Mouse (Mus musculus): ENCODE measurements at regions not wholly inside any gene's neighbourhood (a gene's known extent, or its start where the extent isn't known, plus 50 kb on each side); places are given as distances from the start of the nearest gene placed in this dataset.
A peak's percentile ranks its signal among the peaks of the same experiment; 100 is the strongest.

DNA sequence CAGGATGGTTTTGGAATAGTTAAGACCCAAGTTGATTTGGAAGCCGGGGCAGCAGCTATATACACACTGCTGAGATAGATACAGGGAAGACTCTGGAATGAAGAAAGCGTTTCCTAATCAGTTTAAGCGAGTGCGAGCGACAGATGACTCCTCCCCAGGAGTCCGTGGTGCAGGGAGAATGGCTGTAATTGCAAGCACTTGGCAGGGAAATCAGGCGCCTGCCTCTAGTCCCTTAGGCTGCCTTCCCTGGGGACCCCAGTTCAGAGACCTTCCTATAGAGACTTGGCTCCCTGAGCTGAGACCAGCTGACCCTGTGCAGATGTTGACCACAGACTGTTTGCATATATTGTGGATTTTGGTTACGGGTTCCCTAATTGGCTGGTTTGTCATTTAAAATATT, 228.3 kb upstream of the 4930535I16Rik start:
- no peak for DNase-seq
- 21% methylated on average over 8 of the region's 8 CpGs for WGBS
- no peak for TF ChIP-seq POLR2A (IDR thresholded peaks at IDR 0.05; ENCODE audit: borderline replicate concordance, extremely low read depth, low read depth, low read length)
- no peak for TF ChIP-seq CTCF (IDR thresholded peaks at IDR 0.05; ENCODE audit: insufficient read depth, low read length)
- H3K4me1 ChIP-seq (ENCODE audit: control insufficient read depth, insufficient read depth, low read length): no peaks in the 10 kb centered on the region
- no peak overlapping the region for H3K4me3 ChIP-seq (replicated peaks; ENCODE audit: extremely low read depth, low read depth, low read length)

DNA sequence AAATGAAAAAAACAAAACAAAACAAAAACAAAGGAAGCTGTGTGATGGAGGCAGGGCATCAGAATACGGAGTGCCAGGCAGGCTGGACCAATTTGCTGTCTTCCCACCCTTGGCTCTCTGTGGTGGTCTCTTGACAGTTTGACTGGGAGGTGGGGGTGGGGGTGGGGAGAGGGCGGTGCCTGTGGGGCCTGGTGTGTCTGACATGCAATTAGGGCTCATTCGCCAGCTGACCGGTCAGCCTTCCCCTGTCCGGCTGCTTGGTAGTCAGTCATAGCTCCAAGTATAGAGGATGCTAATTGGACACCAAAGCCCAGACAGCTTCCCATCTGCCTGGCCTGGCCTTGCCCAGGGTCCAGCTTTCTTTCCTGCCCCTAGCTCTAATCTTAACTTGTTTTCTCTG, 225.8 kb upstream of the 4930535I16Rik start:
- no peak overlapping the region for H3K4me3 ChIP-seq (replicated peaks; ENCODE audit: extremely low read depth, low read depth, low read length)
- no peak for DNase-seq
- TF ChIP-seq POLR2A (IDR thresholded peaks at IDR 0.05; ENCODE audit: borderline replicate concordance, extremely low read depth, low read depth, low read length): no peak
- TF ChIP-seq CTCF (IDR thresholded peaks at IDR 0.05; ENCODE audit: insufficient read depth, low read length): no peak
- H3K4me1 ChIP-seq (ENCODE audit: control insufficient read depth, insufficient read depth, low read length): no peaks in the 10 kb centered on the region
- 51% methylated on average over 5 of the region's 5 CpGs for WGBS

DNA sequence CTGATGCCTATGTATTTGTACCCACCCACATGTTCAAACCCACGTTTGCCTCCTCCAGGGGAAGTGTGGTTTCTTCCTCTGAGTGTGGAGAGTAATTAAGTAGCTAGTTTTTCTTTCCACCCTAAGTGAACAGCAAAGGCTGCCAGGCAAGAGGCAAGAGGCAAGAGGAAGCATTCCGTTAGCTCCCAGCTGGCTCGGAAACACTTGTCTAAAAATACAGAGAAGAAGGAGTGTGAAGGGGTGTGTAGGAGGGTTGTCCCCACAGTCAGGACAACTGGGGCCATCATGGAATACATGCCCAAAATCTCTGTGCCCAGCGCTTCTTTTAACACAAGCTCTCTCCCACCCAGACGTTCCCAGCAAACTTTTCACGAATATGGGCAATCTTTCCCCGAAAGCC, 225.4 kb upstream of the 4930535I16Rik start:
- H3K4me1 ChIP-seq (ENCODE audit: control insufficient read depth, insufficient read depth, low read length): no peaks in the 10 kb centered on the region
- H3K4me3 ChIP-seq (replicated peaks; ENCODE audit: extremely low read depth, low read depth, low read length): no peak overlapping the region
- WGBS: 40% methylated on average over 7 of the region's 7 CpGs
- TF ChIP-seq POLR2A (IDR thresholded peaks at IDR 0.05; ENCODE audit: borderline replicate concordance, extremely low read depth, low read depth, low read length) (no peak), CTCF (IDR thresholded peaks at IDR 0.05; ENCODE audit: insufficient read depth, low read length) (no peak)
- no peak for DNase-seq

DNA sequence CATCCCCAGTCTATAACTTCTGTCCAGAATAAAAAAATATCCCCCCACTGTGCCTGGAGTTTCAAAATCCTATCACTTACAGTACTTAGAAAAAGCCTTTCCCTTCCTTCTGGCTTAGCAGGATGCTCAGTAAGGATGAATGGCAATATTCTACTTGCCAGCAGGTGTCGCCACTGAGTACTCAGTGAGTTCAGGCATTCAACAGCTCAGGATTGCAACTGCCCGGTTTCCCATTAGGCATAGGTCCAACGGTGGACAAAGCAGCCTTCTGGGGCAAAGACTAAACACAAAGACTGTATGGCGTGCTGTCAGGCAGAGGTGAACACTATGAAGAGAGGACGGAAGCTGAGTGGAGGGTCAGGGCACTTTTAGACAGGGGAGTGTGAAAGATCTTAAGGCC, 224.3 kb upstream of the 4930535I16Rik start:
- Histone ChIP-seq H3K4me1 (ENCODE audit: control insufficient read depth, insufficient read depth, low read length) (no peaks in the 10 kb centered on the region), H3K4me3 (replicated peaks; ENCODE audit: extremely low read depth, low read depth, low read length) (no peak overlapping the region)
- DNase-seq: peak; percentile 70
- TF ChIP-seq CTCF (IDR thresholded peaks at IDR 0.05; ENCODE audit: insufficient read depth, low read length) (peak; percentile 80), POLR2A (IDR thresholded peaks at IDR 0.05; ENCODE audit: borderline replicate concordance, extremely low read depth, low read depth, low read length) (no peak)
- 5% methylated on average over 5 of the region's 5 CpGs for WGBS

DNA sequence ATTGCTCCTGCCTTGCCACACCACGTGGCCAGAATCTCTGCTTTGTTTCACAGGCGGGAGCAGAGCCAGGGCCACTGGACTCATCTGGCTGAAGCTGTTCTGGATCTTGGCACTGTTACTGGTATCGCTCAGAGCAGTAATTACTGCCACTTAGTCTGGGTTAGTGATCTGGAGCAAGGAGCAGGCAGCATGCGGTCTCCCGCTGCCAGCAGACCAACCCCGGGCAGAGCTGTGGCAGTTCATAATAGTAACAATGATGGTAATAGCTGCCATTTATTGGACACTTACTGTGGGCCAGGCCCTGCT, 217.3 kb upstream of the 4930535I16Rik start:
- no peak for TF ChIP-seq CTCF (IDR thresholded peaks at IDR 0.05; ENCODE audit: insufficient read depth, low read length)
- TF ChIP-seq POLR2A (IDR thresholded peaks at IDR 0.05; ENCODE audit: borderline replicate concordance, extremely low read depth, low read depth, low read length): no peak

DNA sequence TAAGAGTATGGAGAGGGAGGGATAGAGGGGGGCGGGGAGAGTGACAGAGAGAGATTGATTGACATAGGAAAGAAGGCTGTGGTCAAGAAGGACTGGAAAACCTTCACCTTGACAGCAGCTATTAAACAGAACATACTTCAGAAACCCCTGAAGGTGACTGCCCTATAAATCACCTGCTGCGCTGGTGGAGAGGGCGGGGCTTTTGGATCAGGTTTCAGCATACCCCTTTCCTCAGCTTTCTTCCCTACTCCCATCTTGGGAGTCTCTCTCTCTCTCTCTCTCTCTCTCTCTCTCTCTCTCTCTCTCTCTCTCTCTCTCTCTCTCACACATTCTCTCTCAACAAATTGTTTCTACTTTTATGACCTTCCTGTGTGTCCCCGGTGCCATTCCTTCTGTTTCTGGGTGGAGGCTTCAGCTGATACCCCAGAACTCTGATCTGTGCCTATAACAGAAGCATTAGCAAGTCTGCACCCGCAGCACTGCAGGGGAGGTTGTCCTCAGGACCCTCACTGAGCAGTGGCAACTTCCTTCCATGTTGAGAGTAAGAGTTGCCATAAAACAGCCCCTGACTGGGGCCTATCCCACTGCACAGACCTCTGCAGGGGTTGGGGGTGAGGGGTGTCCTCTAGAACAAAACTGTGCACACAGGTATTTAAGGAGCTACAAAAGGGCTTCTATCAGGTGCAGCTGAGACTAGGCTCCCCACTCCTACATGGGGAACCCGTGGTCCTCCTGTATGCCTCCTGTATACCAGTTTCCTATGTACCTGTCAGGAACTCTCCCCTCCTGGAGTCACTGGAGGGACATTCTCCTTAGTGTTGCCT, 216.7 kb upstream of the 4930535I16Rik start:
- no peak for DNase-seq
- Histone ChIP-seq H3K4me1 (ENCODE audit: control insufficient read depth, insufficient read depth, low read length) (no peaks in the 10 kb centered on the region), H3K4me3 (replicated peaks; ENCODE audit: extremely low read depth, low read depth, low read length) (no peak overlapping the region)
- WGBS: 17% methylated on average over 6 of the region's 6 CpGs
- TF ChIP-seq CTCF (IDR thresholded peaks at IDR 0.05; ENCODE audit: insufficient read depth, low read length) (no peak), POLR2A (IDR thresholded peaks at IDR 0.05; ENCODE audit: borderline replicate concordance, extremely low read depth, low read depth, low read length) (no peak)

More for the DNA sequence above, 217.3 kb upstream of the 4930535I16Rik start:
- WGBS: 58% methylated on average over 6 of the region's 6 CpGs
- no peaks in the 10 kb centered on the region for H3K4me1 ChIP-seq (ENCODE audit: control insufficient read depth, insufficient read depth, low read length)
- H3K4me3 ChIP-seq (replicated peaks; ENCODE audit: extremely low read depth, low read depth, low read length): no peak overlapping the region
- DNase-seq: no peak

DNA sequence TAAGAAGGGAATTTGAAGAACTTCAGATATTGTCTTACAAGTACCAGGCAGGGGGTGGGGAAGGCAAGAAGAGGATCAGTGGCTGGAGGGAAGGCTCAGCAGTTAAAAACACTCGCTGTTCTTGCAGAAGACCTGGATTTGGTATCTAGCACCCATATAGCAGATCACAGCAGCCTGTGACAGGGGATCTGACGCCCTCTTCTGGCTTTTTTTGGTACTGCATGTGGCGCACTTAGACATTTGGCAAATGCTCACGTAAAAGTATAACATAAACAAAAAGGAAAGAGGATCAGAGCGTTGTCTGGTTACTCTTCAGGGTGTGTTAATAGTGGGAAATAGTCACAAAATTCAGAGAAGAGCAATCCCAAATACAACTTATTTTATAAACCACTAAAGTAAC, 213.1 kb upstream of the 4930535I16Rik start:
- DNase-seq: no peak
- H3K4me1 ChIP-seq (ENCODE audit: control insufficient read depth, insufficient read depth, low read length): no peaks in the 10 kb centered on the region
- 65% methylated on average over 5 of the region's 5 CpGs for WGBS
- no peak overlapping the region for H3K4me3 ChIP-seq (replicated peaks; ENCODE audit: extremely low read depth, low read depth, low read length)
- no peak for TF ChIP-seq POLR2A (IDR thresholded peaks at IDR 0.05; ENCODE audit: borderline replicate concordance, extremely low read depth, low read depth, low read length)
- no peak for TF ChIP-seq CTCF (IDR thresholded peaks at IDR 0.05; ENCODE audit: insufficient read depth, low read length)

DNA sequence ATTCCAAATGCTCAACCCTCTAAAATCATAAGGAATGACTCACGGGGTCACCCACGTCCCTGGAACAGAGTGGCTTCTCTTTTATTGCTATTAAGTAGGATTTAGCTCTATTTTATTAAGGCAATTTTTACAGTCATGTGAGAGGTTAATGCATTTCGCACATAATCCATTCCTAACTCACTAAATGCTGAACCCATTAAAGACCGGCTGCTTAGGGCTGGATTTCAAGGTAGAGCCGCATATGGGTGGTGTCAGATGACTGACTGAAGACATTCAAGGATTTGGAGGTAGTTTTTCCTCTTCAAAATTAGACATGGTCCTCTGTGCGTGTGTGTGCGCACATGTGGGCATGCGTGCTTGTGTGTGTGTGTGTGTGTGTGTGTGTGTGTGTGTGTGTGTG, 208.4 kb upstream of the 4930535I16Rik start:
- Histone ChIP-seq H3K4me3 (replicated peaks; ENCODE audit: extremely low read depth, low read depth, low read length) (no peak overlapping the region), H3K4me1 (ENCODE audit: control insufficient read depth, insufficient read depth, low read length) (no peaks in the 10 kb centered on the region)
- TF ChIP-seq CTCF (IDR thresholded peaks at IDR 0.05; ENCODE audit: insufficient read depth, low read length) (no peak), POLR2A (IDR thresholded peaks at IDR 0.05; ENCODE audit: borderline replicate concordance, extremely low read depth, low read depth, low read length) (no peak)
- WGBS: 65% methylated on average over 8 of the region's 8 CpGs
- DNase-seq: no peak

DNA sequence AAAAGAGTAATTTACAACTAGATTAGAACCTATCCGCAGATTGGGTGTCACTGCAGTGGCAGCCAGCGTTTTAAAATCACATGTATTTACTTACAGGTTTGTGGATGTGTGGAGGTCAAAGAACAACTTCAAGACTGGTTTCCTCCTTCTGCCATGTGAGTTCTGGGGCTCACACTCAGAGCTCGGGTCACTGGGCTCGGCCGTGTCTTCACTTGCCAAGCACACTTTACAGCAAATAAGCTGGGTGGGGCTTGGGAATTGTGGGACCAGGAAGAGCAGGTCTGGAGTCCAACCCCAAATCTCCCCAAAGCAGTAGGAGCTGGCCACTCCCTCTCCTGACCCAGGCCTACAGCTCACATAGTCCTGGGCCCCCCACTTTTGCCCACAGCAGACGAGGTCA, 202.5 kb upstream of the 4930535I16Rik start:
- H3K4me1 ChIP-seq (ENCODE audit: control insufficient read depth, insufficient read depth, low read length): no peaks in the 10 kb centered on the region
- TF ChIP-seq POLR2A (IDR thresholded peaks at IDR 0.05; ENCODE audit: borderline replicate concordance, extremely low read depth, low read depth, low read length) (no peak), CTCF (IDR thresholded peaks at IDR 0.05; ENCODE audit: insufficient read depth, low read length) (no peak)
- DNase-seq: no peak
- WGBS: 62% methylated on average over 6 of the region's 6 CpGs
- H3K4me3 ChIP-seq (replicated peaks; ENCODE audit: extremely low read depth, low read depth, low read length): no peak overlapping the region

DNA sequence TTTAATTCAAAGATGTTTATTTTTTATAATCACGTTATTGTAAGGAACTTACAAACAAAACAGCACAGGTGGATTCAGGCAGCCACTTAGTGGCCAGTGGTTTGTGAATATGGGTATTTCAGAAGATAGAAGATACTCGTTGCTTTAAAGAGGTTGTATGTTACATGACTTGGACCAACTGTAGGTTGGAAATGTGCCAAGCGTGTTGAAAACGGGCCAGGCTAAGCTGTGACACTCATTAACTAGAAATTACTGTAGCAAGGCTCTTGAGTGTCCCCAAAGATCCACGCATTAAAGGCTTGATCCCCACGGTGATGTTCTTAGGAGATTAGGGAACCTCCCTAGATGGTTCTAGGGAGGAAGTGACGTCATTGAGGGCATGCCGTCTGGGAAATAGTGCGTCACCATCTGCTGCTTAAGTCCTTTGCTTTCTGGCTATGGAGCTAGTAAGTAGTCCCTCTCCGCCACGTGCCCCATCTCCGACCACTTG, 196.1 kb upstream of the 4930535I16Rik start:
- no peak for DNase-seq
- Histone ChIP-seq H3K4me1 (ENCODE audit: control insufficient read depth, insufficient read depth, low read length) (no peaks in the 10 kb centered on the region), H3K4me3 (replicated peaks; ENCODE audit: extremely low read depth, low read depth, low read length) (no peak overlapping the region)
- TF ChIP-seq CTCF (IDR thresholded peaks at IDR 0.05; ENCODE audit: insufficient read depth, low read length): no peak
- no peak for TF ChIP-seq POLR2A (IDR thresholded peaks at IDR 0.05; ENCODE audit: borderline replicate concordance, extremely low read depth, low read depth, low read length)
- 72% methylated on average over 12 of the region's 12 CpGs for WGBS

All from lung, adult 2 months (tissue).